Mouse (Mus musculus) embryonic facial prominence, embryonic 14.5 days (tissue): Measurements from ENCODE around the gene Cdc14a. TPM values are rescaled to one million over a fixed set of nuclear protein-coding genes. Genes with fewer than 3 reads are reported as not detected.

Source experiments
- ATAC-seq: fragments of 200-750 bp; cut with Nextera tagmentation; 2 replicates; pipeline ENCODE4 v1.8.0; 2017; ENCODE audit warnings: low read depth, moderate number of reproducible peaks, moderate TSS enrichment
- DNase-seq: peaks from one replicate; pipeline ENCODE4 v3.0.0-alpha.2; 2015; ENCODE audit warnings: low spot score
- H3K27ac ChIP-seq: fragments of 300-500 bp; sonication (generic); replicated peaks from 2 replicates; pipeline ENCODE4 v1.5.1; 2014; ENCODE audit warnings: low read depth, mild to moderate bottlenecking, low read length, moderate library complexity
- H3K27me3 ChIP-seq: fragments of 300-500 bp; sonication (generic); replicated peaks from 2 replicates; pipeline ENCODE4 v1.6.1; 2014; ENCODE audit warnings: low read length; ENCODE audit not compliant: control insufficient read depth, insufficient read depth
- H3K36me3 ChIP-seq: fragments of 300-500 bp; sonication (generic); 2 replicates; pipeline ENCODE4 v1.6.1; 2014; ENCODE audit warnings: low read length, mixed read lengths; ENCODE audit not compliant: control insufficient read depth, insufficient read depth
- H3K4me1 ChIP-seq: fragments of 300-500 bp; sonication (generic); 2 replicates; pipeline ENCODE4 v1.6.1; 2014; ENCODE audit warnings: antibody characterized with exemption, low read length; ENCODE audit not compliant: control insufficient read depth, insufficient read depth
- H3K4me2 ChIP-seq: fragments of 300-500 bp; sonication (generic); 2 replicates; pipeline ENCODE4 v1.6.1; 2014; ENCODE audit warnings: low read depth, mild to moderate bottlenecking, low read length, moderate library complexity, mixed read lengths
- H3K4me3 ChIP-seq: fragments of 300-500 bp; sonication (generic); 2 replicates; pipeline ENCODE4 v1.5.1; 2014; ENCODE audit warnings: low read depth, mild to moderate bottlenecking, low read length
- H3K9ac ChIP-seq: fragments of 300-500 bp; sonication (generic); 2 replicates; pipeline ENCODE4 v1.6.1; 2014; ENCODE audit warnings: low read depth, mild to moderate bottlenecking, low read length, moderate library complexity, mixed read lengths
- H3K9me3 ChIP-seq: fragments of 300-500 bp; sonication (generic); 2 replicates; pipeline ENCODE4 v1.6.1; 2016; ENCODE audit warnings: low read length; ENCODE audit not compliant: control insufficient read depth
- WGBS: fragments of 180-500 bp; shearing (Covaris S2); extraction: QIAGEN DNeasy Blood & Tissue Kit; methylation state at CpG from one replicate; pipeline ENCODE4 v1.1.7; 2014; 5-methylcytosine and 5-hydroxymethylcytosine counted together
- polyA plus RNA-seq: library from polyadenylated mRNA; unstranded; fragments of >200 nt; fragmentation: Nextera tagmentation; extraction: Ambion mirVana; gene quantifications from 2 replicates; pipeline ENCODE4 v1.2.1, GENCODE M21; 2014

Gene Cdc14a
- polyA plus RNA-seq, 1 experiment from 2014 or later = 7.7 TPM

DNA sequence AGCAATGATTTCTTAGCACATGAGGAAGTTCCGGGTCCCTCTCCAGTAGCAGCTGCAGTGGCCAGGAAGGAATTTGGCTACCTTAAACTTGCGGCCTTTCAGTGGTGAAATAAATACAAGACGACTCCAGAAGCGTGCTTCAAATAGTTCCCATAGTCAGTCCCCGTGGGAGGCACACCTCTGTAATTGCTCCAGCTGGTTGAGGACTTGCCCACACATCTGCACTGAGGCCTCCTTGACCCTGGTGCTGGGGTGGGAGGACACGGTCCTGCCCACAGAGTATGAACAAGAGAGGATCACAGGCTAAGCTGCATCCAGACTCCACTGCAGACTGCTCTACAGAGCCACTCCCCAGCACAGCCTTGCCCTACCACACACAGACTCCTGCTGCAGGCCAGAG is 85.2 kb downstream of the Cdc14a start:
- H3K36me3 ChIP-seq = peaks cover 8% of the 10 kb centered on the region; the same call in 1 of the 2 replicates
- ATAC-seq (peak; percentile 32; the same call in 1 of the 2 replicates), DNase-seq (no peak)
- H3K4me2 ChIP-seq = no peak overlapping the region
- no peak overlapping the region for H3K4me3 ChIP-seq
- no peaks in the 10 kb centered on the region for H3K27me3 ChIP-seq
- H3K9ac ChIP-seq = no peak overlapping the region
- H3K27ac ChIP-seq = no peak overlapping the region
- H3K9me3 ChIP-seq = no peaks in the 10 kb centered on the region
- H3K4me1 ChIP-seq = no peaks in the 10 kb centered on the region
- 55% methylated on average over 6 of the region's 6 CpGs for WGBS

- no peaks in the 10 kb centered on the region for H3K9me3 ChIP-seq
- H3K4me1 ChIP-seq = no peaks in the 10 kb centered on the region
- no peak overlapping the region for H3K4me2 ChIP-seq
- 86% methylated on average over 5 of the region's 5 CpGs for WGBS
- H3K36me3 ChIP-seq = peaks cover 4% of the 10 kb centered on the region; the same call in 1 of the 2 replicates
- DNase-seq = no peak
- no peaks in the 10 kb centered on the region for H3K27me3 ChIP-seq
- no peak overlapping the region for H3K4me3 ChIP-seq
- no peak overlapping the region for H3K9ac ChIP-seq
- no peak for ATAC-seq
- H3K27ac ChIP-seq = no peak overlapping the region
Measured at GRCm38 (mm10) chr3:116337840-116338239, 86.0 kb downstream of the Cdc14a start.

- Histone ChIP-seq H3K27me3 (no peaks in the 10 kb centered on the region), H3K27ac (no peak overlapping the region), H3K4me1 (no peaks in the 10 kb centered on the region), H3K9me3 (no peaks in the 10 kb centered on the region), H3K9ac (no peak overlapping the region), H3K4me3 (no peak overlapping the region), H3K4me2 (no peak overlapping the region), H3K36me3 (no peaks in the 10 kb centered on the region)
- WGBS = 80% methylated on average over 4 of the region's 4 CpGs
- ATAC-seq (no peak), DNase-seq (no peak)
Measured at GRCm38 (mm10) chr3:116335036-116335435, 88.8 kb downstream of the Cdc14a start.

DNA sequence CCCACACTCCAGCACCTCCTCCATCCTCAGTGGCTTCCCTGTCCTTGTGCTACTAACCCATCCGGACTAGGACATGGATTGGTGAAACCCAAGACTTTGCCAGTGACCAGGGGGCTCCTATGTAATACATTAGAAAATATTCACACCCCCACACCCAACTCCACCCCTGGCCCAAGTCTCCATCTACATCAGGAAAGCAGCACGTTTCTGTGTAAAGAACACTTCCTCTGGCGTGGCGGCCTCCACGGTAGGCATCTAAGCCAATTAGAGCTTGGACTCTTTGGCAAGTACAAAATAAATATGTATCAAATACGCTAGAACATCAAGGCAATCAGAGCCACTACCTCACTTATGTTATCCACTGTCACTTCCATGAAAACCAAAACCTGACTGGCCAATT is 90.1 kb downstream of the Cdc14a start:
- DNase-seq = no peak
- no peaks in the 10 kb centered on the region for H3K27me3 ChIP-seq
- H3K36me3 ChIP-seq = no peaks in the 10 kb centered on the region
- H3K9me3 ChIP-seq = no peaks in the 10 kb centered on the region
- H3K4me2 ChIP-seq = no peak overlapping the region
- H3K9ac ChIP-seq = no peak overlapping the region
- no peak overlapping the region for H3K4me3 ChIP-seq
- ATAC-seq = no peak
- no peak overlapping the region for H3K27ac ChIP-seq
- no peaks in the 10 kb centered on the region for H3K4me1 ChIP-seq
- WGBS = 85% methylated on average over 6 of the region's 6 CpGs

- Histone ChIP-seq H3K27me3 (no peaks in the 10 kb centered on the region), H3K9ac (no peak overlapping the region), H3K4me3 (no peak overlapping the region), H3K4me1 (no peaks in the 10 kb centered on the region), H3K4me2 (no peak overlapping the region), H3K27ac (no peak overlapping the region), H3K9me3 (no peaks in the 10 kb centered on the region), H3K36me3 (no peaks in the 10 kb centered on the region)
- DNase-seq (no peak), ATAC-seq (no peak)
- WGBS = 20% methylated on average over 7 of the region's 7 CpGs
Measured at GRCm38 (mm10) chr3:116333229-116333628, 90.6 kb downstream of the Cdc14a start.

- Histone ChIP-seq H3K4me1 (peaks cover under 1% of the 10 kb centered on the region; the same call in 1 of the 2 replicates), H3K27me3 (no peaks in the 10 kb centered on the region), H3K4me3 (no peak overlapping the region), H3K27ac (no peak overlapping the region), H3K4me2 (no peak overlapping the region), H3K9ac (no peak overlapping the region), H3K9me3 (no peaks in the 10 kb centered on the region), H3K36me3 (no peaks in the 10 kb centered on the region)
- peak; percentile 77 for ATAC-seq
- 44% methylated on average over 8 of the region's 8 CpGs for WGBS
- DNase-seq = peak; percentile 66
Measured at GRCm38 (mm10) chr3:116331811-116332464, 91.9 kb downstream of the Cdc14a start.

GRCm38 (mm10) chr3:116329976-116330375 is 93.9 kb downstream of the Cdc14a start:
- Histone ChIP-seq H3K9me3 (no peaks in the 10 kb centered on the region), H3K4me2 (no peak overlapping the region), H3K27me3 (no peaks in the 10 kb centered on the region), H3K4me1 (peaks cover 4% of the 10 kb centered on the region; the same call in 1 of the 2 replicates), H3K36me3 (no peaks in the 10 kb centered on the region), H3K4me3 (no peak overlapping the region), H3K9ac (no peak overlapping the region), H3K27ac (no peak overlapping the region)
- 72% methylated on average over 8 of the region's 8 CpGs for WGBS
- no peak for ATAC-seq
- no peak for DNase-seq

DNA sequence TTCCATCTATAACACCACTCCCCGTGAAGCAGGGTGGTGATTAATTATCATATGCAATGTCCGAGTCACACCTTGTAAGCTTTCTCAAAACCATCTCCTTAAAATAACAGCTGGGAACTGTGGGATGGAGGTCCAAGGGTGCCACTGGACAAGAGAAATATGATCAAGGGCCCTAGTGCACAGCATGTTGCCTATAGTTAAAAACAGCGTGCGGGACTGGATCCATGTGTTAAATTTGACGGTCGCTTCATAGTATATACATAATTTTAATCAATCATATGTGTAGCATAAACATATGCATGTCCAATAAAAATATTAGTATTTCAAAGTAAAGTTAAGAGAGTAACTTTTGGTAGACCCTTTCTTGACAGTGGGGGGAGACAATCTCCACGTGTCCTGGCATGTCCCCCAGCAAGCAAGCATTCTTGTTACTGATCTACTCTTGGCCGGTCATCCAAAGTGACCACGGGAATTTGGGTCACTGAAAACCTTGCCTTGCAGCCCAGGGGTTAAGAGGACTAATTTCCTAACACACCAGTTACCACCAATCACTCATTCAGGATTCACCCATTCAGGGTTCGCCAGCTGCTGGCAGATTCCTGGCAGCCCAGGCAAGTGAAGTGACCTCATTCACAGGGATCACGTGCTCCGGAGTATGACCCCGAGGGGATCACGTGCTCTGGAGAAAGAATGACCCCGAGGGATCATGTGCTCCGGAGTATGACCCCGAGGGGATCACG is 94.6 kb downstream of the Cdc14a start:
- 79% methylated on average over 16 of the region's 18 CpGs for WGBS
- DNase-seq = no peak
- ATAC-seq = no peak
- H3K9ac ChIP-seq = no peak overlapping the region
- no peak overlapping the region for H3K4me3 ChIP-seq
- no peak overlapping the region for H3K4me2 ChIP-seq
- no peaks in the 10 kb centered on the region for H3K36me3 ChIP-seq
- no peaks in the 10 kb centered on the region for H3K27me3 ChIP-seq
- H3K4me1 ChIP-seq = peaks cover 4% of the 10 kb centered on the region; the same call in 1 of the 2 replicates
- no peaks in the 10 kb centered on the region for H3K9me3 ChIP-seq
- H3K27ac ChIP-seq = no peak overlapping the region
